Mouse (Mus musculus): ENCODE results near the gene Gm12216. TPM values are rescaled to one million over a fixed set of nuclear protein-coding genes. Genes with fewer than 3 reads are reported as not detected.
"Not testable (repeated sequence)": the region's sequence is repeated elsewhere in the genome, so short reads cannot be mapped to it uniquely, and the experiment has no call there.

Gene Gm12216
- polyA plus RNA-seq, 1 experiment from 2014 or later, result 0.16 TPM

- H3K4me1 ChIP-seq, H3K9me3 ChIP-seq: not testable (repeated sequence)
Observed at GRCm38 (mm10) chr11:53864724-53865310, 5.8 kb upstream of the Gm12216 start.

GRCm38 (mm10) chr11:53860944-53861343 lies 1.9 kb upstream of the Gm12216 start:
- H3K4me3 ChIP-seq; H3K27ac ChIP-seq; H3K9me3 ChIP-seq; DNase-seq (ENCODE audit: extremely low spot score, low spot score); H3K4me1 ChIP-seq; H3K36me3 ChIP-seq (replicated peaks): not testable (repeated sequence)
- 84% methylated on average over 9 of the region's 9 CpGs for WGBS
- H3K27me3 ChIP-seq (ENCODE audit: poor library complexity, severe bottlenecking), result peaks cover 22% of the 10 kb centered on the region

More at GRCm38 (mm10) chr11:53864724-53865310, 5.8 kb upstream of the Gm12216 start:
- WGBS, result 78% methylated on average over 3 of the region's 4 CpGs
- not testable (repeated sequence) for H3K4me3 ChIP-seq; H3K27ac ChIP-seq; H3K36me3 ChIP-seq (replicated peaks); DNase-seq (ENCODE audit: extremely low spot score, low spot score); H3K27me3 ChIP-seq (ENCODE audit: poor library complexity, severe bottlenecking)

- no peaks in the 10 kb centered on the region for H3K36me3 ChIP-seq (replicated peaks)
- 79% methylated on average over 6 of the region's 6 CpGs for WGBS
- no peak overlapping the region for H3K27ac ChIP-seq
- H3K4me1 ChIP-seq, result peaks cover 8% of the 10 kb centered on the region
- peaks cover 22% of the 10 kb centered on the region for H3K27me3 ChIP-seq (ENCODE audit: poor library complexity, severe bottlenecking)
- H3K4me3 ChIP-seq, result peak overlapping the region; percentile 57; the same call in 1 of the 2 replicates
- no peak for DNase-seq (ENCODE audit: extremely low spot score, low spot score)
- no peaks in the 10 kb centered on the region for H3K9me3 ChIP-seq
Observed at GRCm38 (mm10) chr11:53858058-53858760, 847 bp downstream of the Gm12216 start.

- Histone ChIP-seq H3K4me1 (peaks cover 11% of the 10 kb centered on the region), H3K27ac (no peak overlapping the region), H3K36me3 (replicated peaks) (no peaks in the 10 kb centered on the region), H3K27me3 (ENCODE audit: poor library complexity, severe bottlenecking) (peaks cover 20% of the 10 kb centered on the region), H3K4me3 (no peak overlapping the region), H3K9me3 (no peaks in the 10 kb centered on the region)
- DNase-seq (ENCODE audit: extremely low spot score, low spot score), result no peak
- WGBS, result 61% methylated on average over 5 of the region's 5 CpGs
Observed at GRCm38 (mm10) chr11:53853665-53854064, 5.4 kb downstream of the Gm12216 start.

GRCm38 (mm10) chr11:53851795-53852194 lies 7.3 kb downstream of the Gm12216 start:
- Histone ChIP-seq H3K36me3 (replicated peaks) (no peaks in the 10 kb centered on the region), H3K4me1 (peaks cover 9% of the 10 kb centered on the region), H3K27me3 (ENCODE audit: poor library complexity, severe bottlenecking) (peaks cover 5% of the 10 kb centered on the region; the same call in 1 of the 2 replicates), H3K4me3 (no peak overlapping the region), H3K9me3 (no peaks in the 10 kb centered on the region), H3K27ac (no peak overlapping the region)
- no peak for DNase-seq (ENCODE audit: extremely low spot score, low spot score)
- 55% methylated on average over 5 of the region's 5 CpGs for WGBS

- WGBS, result 36% methylated on average over 9 of the region's 9 CpGs
- H3K27ac ChIP-seq, result 0 out of 2 replicates have a peak overlapping the region, but pooled peaks have one; percentile 40
- peak; percentile 68 for DNase-seq (ENCODE audit: extremely low spot score, low spot score)
- H3K36me3 ChIP-seq (replicated peaks), result no peaks in the 10 kb centered on the region
- H3K27me3 ChIP-seq (ENCODE audit: poor library complexity, severe bottlenecking), result peaks cover 5% of the 10 kb centered on the region; the same call in 1 of the 2 replicates
- no peaks in the 10 kb centered on the region for H3K9me3 ChIP-seq
- H3K4me1 ChIP-seq, result peaks cover 9% of the 10 kb centered on the region
- no peak overlapping the region for H3K4me3 ChIP-seq
Observed at GRCm38 (mm10) chr11:53849588-53850320, 9.3 kb downstream of the Gm12216 start.

GRCm38 (mm10) chr11:53845680-53846079 lies 13.4 kb downstream of the Gm12216 start:
- H3K9me3 ChIP-seq, result no peaks in the 10 kb centered on the region
- H3K36me3 ChIP-seq (replicated peaks), result no peaks in the 10 kb centered on the region
- H3K4me3 ChIP-seq, result no peak overlapping the region
- no peak for DNase-seq (ENCODE audit: extremely low spot score, low spot score)
- H3K27me3 ChIP-seq (ENCODE audit: poor library complexity, severe bottlenecking), result no peaks in the 10 kb centered on the region
- 83% methylated on average over 6 of the region's 6 CpGs for WGBS
- H3K27ac ChIP-seq, result no peak overlapping the region
- H3K4me1 ChIP-seq, result peaks cover 5% of the 10 kb centered on the region

GRCm38 (mm10) chr11:53843106-53843505 lies 15.9 kb downstream of the Gm12216 start:
- Histone ChIP-seq H3K9me3 (no peaks in the 10 kb centered on the region), H3K27me3 (ENCODE audit: poor library complexity, severe bottlenecking) (no peaks in the 10 kb centered on the region), H3K4me3 (no peak overlapping the region), H3K4me1 (0 out of 2 replicates have a peak, but pooled peaks cover 3% of the 10 kb centered on the region), H3K27ac (no peak overlapping the region), H3K36me3 (replicated peaks) (no peaks in the 10 kb centered on the region)
- no peak for DNase-seq (ENCODE audit: extremely low spot score, low spot score)
- WGBS, result 80% methylated on average over 10 of the region's 10 CpGs

- Histone ChIP-seq H3K4me3 (no peak overlapping the region), H3K36me3 (replicated peaks) (no peaks in the 10 kb centered on the region), H3K27me3 (ENCODE audit: poor library complexity, severe bottlenecking) (no peaks in the 10 kb centered on the region), H3K4me1 (0 out of 2 replicates have a peak, but pooled peaks cover 3% of the 10 kb centered on the region), H3K27ac (no peak overlapping the region), H3K9me3 (no peaks in the 10 kb centered on the region)
- WGBS, result 71% methylated on average over 4 of the region's 4 CpGs
- DNase-seq (ENCODE audit: extremely low spot score, low spot score), result no peak
Observed at GRCm38 (mm10) chr11:53842161-53842581, 16.9 kb downstream of the Gm12216 start.

GRCm38 (mm10) chr11:53841514-53841913 lies 17.5 kb downstream of the Gm12216 start:
- DNase-seq (ENCODE audit: extremely low spot score, low spot score), result no peak
- H3K9me3 ChIP-seq, result no peaks in the 10 kb centered on the region

GRCm38 (mm10) chr11:53839663-53840642 lies 19.1 kb downstream of the Gm12216 start:
- no peak overlapping the region for H3K27ac ChIP-seq
- 66% methylated on average over 8 of the region's 8 CpGs for WGBS
- no peak for DNase-seq (ENCODE audit: extremely low spot score, low spot score)

More at GRCm38 (mm10) chr11:53841514-53841913, 17.5 kb downstream of the Gm12216 start:
- 88% methylated on average over 12 of the region's 12 CpGs for WGBS
- Histone ChIP-seq H3K36me3 (replicated peaks) (no peaks in the 10 kb centered on the region), H3K4me3 (no peak overlapping the region), H3K27ac (no peak overlapping the region), H3K27me3 (ENCODE audit: poor library complexity, severe bottlenecking) (no peaks in the 10 kb centered on the region), H3K4me1 (0 out of 2 replicates have a peak, but pooled peaks cover 3% of the 10 kb centered on the region)

GRCm38 (mm10) chr11:53839147-53839546 lies 19.9 kb downstream of the Gm12216 start:
- whole genome bisulfite sequencing, result 76% methylated on average over 6 of the region's 6 CpGs
- no peak overlapping the region for H3K27ac ChIP-seq
- DNase-seq (ENCODE audit: extremely low spot score, low spot score), result no peak
- no peaks in the 10 kb centered on the region for H3K9me3 ChIP-seq
- no peaks in the 10 kb centered on the region for H3K36me3 ChIP-seq (replicated peaks)
- no peaks in the 10 kb centered on the region for H3K27me3 ChIP-seq (ENCODE audit: poor library complexity, severe bottlenecking)
- H3K4me1 ChIP-seq, result 0 out of 2 replicates have a peak, but pooled peaks cover 3% of the 10 kb centered on the region
- H3K4me3 ChIP-seq, result no peak overlapping the region

More at GRCm38 (mm10) chr11:53839663-53840642, 19.1 kb downstream of the Gm12216 start:
- no peak overlapping the region for H3K4me3 ChIP-seq
- H3K36me3 ChIP-seq (replicated peaks), result no peaks in the 10 kb centered on the region
- no peaks in the 10 kb centered on the region for H3K27me3 ChIP-seq (ENCODE audit: poor library complexity, severe bottlenecking)
- 0 out of 2 replicates have a peak, but pooled peaks cover 3% of the 10 kb centered on the region for H3K4me1 ChIP-seq
- no peaks in the 10 kb centered on the region for H3K9me3 ChIP-seq
